Mouse (Mus musculus): Measurements from ENCODE around the gene Anks1b.

DNA sequence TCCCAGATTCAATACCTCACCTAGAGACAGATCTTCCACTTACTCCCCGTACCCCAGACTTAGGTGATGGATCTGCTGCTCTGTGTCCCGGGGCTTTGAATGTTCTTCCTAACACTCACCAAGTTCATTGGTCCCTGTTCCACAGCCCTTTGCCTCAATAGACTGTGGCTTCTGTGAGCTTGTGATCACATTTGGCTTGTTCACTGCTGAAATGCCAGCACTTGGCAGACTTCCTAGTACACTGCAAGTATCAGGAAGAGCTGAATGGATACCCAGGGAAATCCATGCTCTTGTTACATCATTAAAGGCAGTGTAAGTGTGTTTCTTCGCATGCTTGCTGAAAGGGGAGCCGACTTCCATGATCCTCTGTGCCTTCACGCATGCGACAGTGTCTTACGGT lies 17.0 kb upstream of the Anks1b start:
- TF ChIP-seq HCFC1 (IDR thresholded peaks at IDR 0.05; ENCODE audit: low read depth, low read length) (no peak), POLR2AphosphoS5 (IDR thresholded peaks at IDR 0.05; ENCODE audit: borderline replicate concordance, low read depth, low read length) (no peak), POLR2A (IDR thresholded peaks at IDR 0.05; ENCODE audit: control insufficient read depth in 1 of 2, insufficient read depth in 1 of 2, low read depth in 1 of 2, low read length in 2 of 2, poor library complexity in 1 of 2) (no peak), JUND (IDR thresholded peaks at IDR 0.05; ENCODE audit: low read depth, low read length) (no peak), TCF12 (IDR thresholded peaks at IDR 0.05; ENCODE audit: low read depth, low read length) (no peak), E2F4 (IDR thresholded peaks at IDR 0.05; ENCODE audit: borderline replicate concordance, low read depth, low read length) (no peak), KAT2A (conservative IDR thresholded peaks at IDR 0.05; ENCODE audit: low read depth, low read length) (no peak), ZNF384 (IDR thresholded peaks at IDR 0.05; ENCODE audit: low read depth, low read length) (no peak), BHLHE40 (IDR thresholded peaks at IDR 0.05; ENCODE audit: borderline replicate concordance, low read depth, low read length) (no peak), ELF1 (IDR thresholded peaks at IDR 0.05; ENCODE audit: low read depth, low read length) (no peak), NRF1 (IDR thresholded peaks at IDR 0.05; ENCODE audit: insufficient read depth, low read depth, low read length, poor library complexity, severe bottlenecking) (no peak)
